Mouse (Mus musculus): ENCODE measurements around the gene Tesmin.

DNA sequence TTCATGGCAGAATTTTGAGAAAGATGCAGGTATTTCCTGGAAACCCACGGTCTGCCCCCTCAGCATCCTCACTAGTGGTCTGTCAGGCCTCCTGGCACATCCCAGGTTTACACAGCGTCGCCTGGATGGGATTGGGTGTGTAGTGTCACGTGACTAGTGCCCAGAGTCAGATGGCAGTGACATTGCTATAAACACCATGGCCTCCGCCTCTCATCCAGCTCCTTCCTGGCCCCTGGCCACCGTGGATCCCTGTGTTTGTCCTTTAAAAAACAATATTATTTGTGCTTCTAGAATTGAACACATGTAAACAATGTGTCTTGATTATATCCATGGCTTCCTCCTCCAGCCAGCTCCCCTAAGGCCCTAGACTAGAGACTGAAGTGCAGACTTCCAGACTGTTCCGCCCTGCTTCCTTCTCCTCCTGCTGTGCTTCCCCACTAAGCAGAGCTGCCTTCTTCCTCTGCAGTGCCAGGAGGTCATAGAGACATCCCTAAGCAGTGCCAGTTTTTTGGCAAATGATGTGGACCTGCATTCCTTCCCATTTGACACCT is 12.6 kb upstream of the Tesmin start:
- TF ChIP-seq CTCF (IDR thresholded peaks at IDR 0.05; ENCODE audit: borderline replicate concordance, extremely low read depth, insufficient read depth, insufficient read length) (no peak), POLR2A (IDR thresholded peaks at IDR 0.05; ENCODE audit: borderline replicate concordance, extremely low read depth, insufficient read depth, insufficient read length, poor library complexity, severe bottlenecking) (no peak)
